22 mouse cellular contexts compared by ENCODE assay signal in genomic region chr12:3815386-3815785, GRCm38 (mm10). TPM values are rescaled to one million over a fixed set of nuclear protein-coding genes. Genes with fewer than 3 reads are reported as not detected.
DNase-seq lines count a peak whose midpoint lies in the region; ATAC-seq and TF ChIP-seq lines count a peak whose summit lies in the region.
"Had no signal": no experiment of that assay in that cellular context is flagged by ENCODE, and none has a peak within 500 bp of the region (broad histone marks: within the 10 kb centered on the region; RNA-seq: fewer than 3 reads in every experiment).

No protein-coding gene starts in this region.

- no peak for DNase-seq in gastrocnemius, adult 2 months
- no peak for DNase-seq in gastrocnemius, adult 18-20 months (ENCODE audit: low spot score)
- DNase-seq in kidney, postnatal 14 days, result no peak
- DNase-seq in midbrain, embryonic 14.5 days, result no peak
- DNase-seq in spleen, adult 12 weeks (ENCODE audit: low spot score), result no peak
- DNase-seq: adrenal gland, postnatal 36 days; cerebellum, adult 8-10 months; gastrocnemius, postnatal 10 days; heart, postnatal 4 days; kidney, adult 11 months; kidney, postnatal 25 days; lung, adult 18-20 months; right cerebral cortex, postnatal 14 days; thymus, adult 2 months had no signal

- WGBS in kidney, embryonic 14.5 days, result 41% methylated on average over 6 of the region's 6 CpGs
- 44% methylated on average over 6 of the region's 6 CpGs for WGBS in midbrain, embryonic 14.5 days
- 43% methylated on average over 6 of the region's 6 CpGs for WGBS in midbrain, embryonic 13.5 days

- no peak overlapping the region for H3K4me3 ChIP-seq in gastrocnemius, adult 2 months
- H3K4me3 ChIP-seq in kidney, embryonic 14.5 days (ENCODE audit: low read length), result no peak overlapping the region
- H3K4me3 ChIP-seq in midbrain, embryonic 14.5 days (replicated peaks; ENCODE audit: low read depth, low read length), result no peak overlapping the region
- H3K4me3 ChIP-seq in midbrain, embryonic 13.5 days (replicated peaks), result no peak overlapping the region
- H3K4me3 ChIP-seq: embryonic facial prominence, embryonic 12.5 days; erythroblast, embryonic 14.5 days; hindbrain, embryonic 15.5 days had no signal

- H3K9me3 ChIP-seq in kidney, embryonic 14.5 days (ENCODE audit: control insufficient read depth, low read length), result no peaks in the 10 kb centered on the region
- H3K9me3 ChIP-seq in midbrain, embryonic 14.5 days (ENCODE audit: control insufficient read depth, low read length), result no peaks in the 10 kb centered on the region
- H3K9me3 ChIP-seq in midbrain, embryonic 13.5 days, result no peaks in the 10 kb centered on the region
- H3K9me3 ChIP-seq: embryonic facial prominence, embryonic 12.5 days; hindbrain, embryonic 15.5 days had no signal

- H3K4me2 ChIP-seq in kidney, embryonic 14.5 days (replicated peaks; ENCODE audit: low read depth, low read length), result no peak overlapping the region
- no peak overlapping the region for H3K4me2 ChIP-seq in midbrain, embryonic 14.5 days (ENCODE audit: low read length)
- H3K4me2 ChIP-seq in midbrain, embryonic 13.5 days (replicated peaks), result no peak overlapping the region
- H3K4me2 ChIP-seq: embryonic facial prominence, embryonic 12.5 days; hindbrain, embryonic 15.5 days; liver, embryonic 11.5 days; midbrain, embryonic 11.5 days had no signal

- H3K4me1 ChIP-seq in kidney, embryonic 14.5 days (ENCODE audit: control insufficient read depth, insufficient read depth, low read length), result peaks cover 32% of the 10 kb centered on the region
- H3K4me1 ChIP-seq in midbrain, embryonic 14.5 days (ENCODE audit: control insufficient read depth, insufficient read depth, low read length), result peaks cover 23% of the 10 kb centered on the region
- H3K4me1 ChIP-seq in midbrain, embryonic 13.5 days (replicated peaks), result peaks cover 45% of the 10 kb centered on the region

- no peaks in the 10 kb centered on the region for H3K27me3 ChIP-seq in kidney, embryonic 14.5 days (ENCODE audit: control insufficient read depth, insufficient read depth, low read length)
- no peaks in the 10 kb centered on the region for H3K27me3 ChIP-seq in midbrain, embryonic 14.5 days (ENCODE audit: control insufficient read depth, insufficient read depth, low read length)
- no peaks in the 10 kb centered on the region for H3K27me3 ChIP-seq in midbrain, embryonic 13.5 days
- H3K27me3 ChIP-seq: embryonic facial prominence, embryonic 12.5 days; hindbrain, embryonic 15.5 days had no signal

- peak overlapping the region; percentile 53 for H3K27ac ChIP-seq in gastrocnemius, adult 2 months
- no peak overlapping the region for H3K27ac ChIP-seq in kidney, embryonic 14.5 days (ENCODE audit: low read depth, low read length)
- peak overlapping the region; percentile 13; the same call in 1 of the 2 replicates for H3K27ac ChIP-seq in midbrain, embryonic 14.5 days (replicated peaks; ENCODE audit: low read depth, low read length)
- H3K27ac ChIP-seq in midbrain, embryonic 13.5 days, result no peak overlapping the region
- H3K27ac ChIP-seq: embryonic facial prominence, embryonic 12.5 days; hindbrain, embryonic 15.5 days; macrophage had no signal

- intact Hi-C loops in gastrocnemius, adult 2 months (cut with DNase I), result loop anchor here (2.0 kb wide), 1 partner anchor 19 kb away; no protein-coding TSS in a partner anchor

- no peak for ATAC-seq in kidney, embryonic 14.5 days (ENCODE audit: low FRiP score, low TSS enrichment)
- no peak for ATAC-seq in midbrain, embryonic 14.5 days (ENCODE audit: low FRiP score, low TSS enrichment)
- ATAC-seq in midbrain, embryonic 13.5 days, result no peak

- no peak for TF ChIP-seq CTCF in gastrocnemius, adult 2 months (IDR thresholded peaks at IDR 0.05)

- 0 out of 2 replicates have a peak overlapping the region, but pooled peaks have one; percentile 23 for H3K9ac ChIP-seq in kidney, embryonic 14.5 days (ENCODE audit: low read depth, low read length)
- H3K9ac ChIP-seq in midbrain, embryonic 14.5 days (replicated peaks; ENCODE audit: low read length), result no peak overlapping the region
- no peak overlapping the region for H3K9ac ChIP-seq in midbrain, embryonic 13.5 days (replicated peaks)
- H3K9ac ChIP-seq: embryonic facial prominence, embryonic 12.5 days; hindbrain, embryonic 15.5 days had no signal

- H3K36me3 ChIP-seq in kidney, embryonic 14.5 days (ENCODE audit: control insufficient read depth, insufficient read depth, low read length), result no peaks in the 10 kb centered on the region; the same call in 1 of the 2 replicates
- H3K36me3 ChIP-seq in midbrain, embryonic 14.5 days (ENCODE audit: control insufficient read depth, insufficient read depth, low read length), result no peaks in the 10 kb centered on the region
- no peaks in the 10 kb centered on the region for H3K36me3 ChIP-seq in midbrain, embryonic 13.5 days
- H3K36me3 ChIP-seq: hindbrain, embryonic 15.5 days had no signal

RNA-seq across cellular contexts. Expression of gene Dnmt3a, which starts 9.6 kb away (rescaled TPM):
- 10 to 100 TPM; 57.5 to 97.5 TPM for total RNA-seq in gastrocnemius, adult 2 months (2021)
- total RNA-seq in gastrocnemius, adult 18-20 months (2021), result 10 to 100 TPM; 54.6 to 62.0 TPM
- polyA plus RNA-seq in kidney, embryonic 14.5 days (2014; fragmentation: Nextera tagmentation; extraction: Ambion mirVana), result 59.9 and 87.9 TPM in 2 replicates
- 53.9 and 65.3 TPM in 2 replicates for polyA plus RNA-seq in midbrain, embryonic 14.5 days (2014; fragmentation: Nextera tagmentation; extraction: Ambion mirVana)
- 111 and 124 TPM in 2 replicates for polyA plus RNA-seq in midbrain, embryonic 13.5 days (2015; fragmentation: Nextera tagmentation; extraction: Ambion mirVana)

Comparison
In these comparisons a context has a peak if more than half of its experiments do, and no peak if none do; other contexts are left out.
1. H3K27ac ChIP-seq: peak in gastrocnemius, adult 2 months (single experiment) and midbrain, embryonic 14.5 days (single experiment); none in kidney, embryonic 14.5 days (single experiment) and midbrain, embryonic 13.5 days (single experiment).